Mouse (Mus musculus) limb, embryonic 11.5 days (tissue): Measurements from ENCODE around the gene Map4k3. TPM values are rescaled to one million over a fixed set of nuclear protein-coding genes. Genes with fewer than 3 reads are reported as not detected.

Source experiments
- ATAC-seq: fragments of 200-750 bp; cut with Nextera tagmentation; 2 replicates; pipeline ENCODE4 v1.8.0; 2017; ENCODE audit warnings: low read depth; ENCODE audit not compliant: insufficient number of reproducible peaks, low FRiP score, low TSS enrichment
- DNase-seq: peaks from one replicate; pipeline ENCODE4 v3.0.0-alpha.2; 2015; ENCODE audit warnings: low spot score
- H3K27ac ChIP-seq: fragments of 300-500 bp; sonication (generic); replicated peaks from 2 replicates; pipeline ENCODE4 v1.5.1; 2014; ENCODE audit warnings: low read depth, mild to moderate bottlenecking, low read length
- H3K27me3 ChIP-seq: fragments of 300-500 bp; sonication (generic); 2 replicates; pipeline ENCODE4 v1.6.1; 2014; ENCODE audit warnings: mild to moderate bottlenecking, low read length, mixed read lengths; ENCODE audit not compliant: control insufficient read depth, insufficient read depth
- H3K36me3 ChIP-seq: fragments of 300-500 bp; sonication (generic); 2 replicates; pipeline ENCODE4 v1.6.1; 2014; ENCODE audit warnings: mild to moderate bottlenecking, low read length, moderate library complexity, mixed read lengths; ENCODE audit not compliant: control insufficient read depth, insufficient read depth
- H3K4me1 ChIP-seq: fragments of 300-500 bp; sonication (generic); 2 replicates; pipeline ENCODE4 v1.6.1; 2014; ENCODE audit warnings: low read length, mixed read lengths; ENCODE audit not compliant: control insufficient read depth, insufficient read depth
- H3K4me2 ChIP-seq: fragments of 300-500 bp; sonication (generic); 2 replicates; pipeline ENCODE4 v1.6.1; 2014; ENCODE audit warnings: low read depth, mild to moderate bottlenecking, moderate library complexity; ENCODE audit not compliant: severe bottlenecking
- H3K4me3 ChIP-seq: fragments of 300-500 bp; sonication (generic); 2 replicates; pipeline ENCODE4 v1.5.1; 2014; ENCODE audit warnings: low read depth, low read length
- H3K9ac ChIP-seq: fragments of 300-500 bp; sonication (generic); 2 replicates; pipeline ENCODE4 v1.6.1; 2014; ENCODE audit warnings: mild to moderate bottlenecking, low read length
- H3K9me3 ChIP-seq: fragments of 300-500 bp; sonication (generic); 2 replicates; pipeline ENCODE4 v1.6.1; 2016; ENCODE audit warnings: low read length; ENCODE audit not compliant: control insufficient read depth
- WGBS: fragments of 180-500 bp; shearing (Covaris S2); extraction: QIAGEN DNeasy Blood & Tissue Kit; methylation state at CpG from one replicate; pipeline ENCODE4 v1.1.7; 2014; 5-methylcytosine and 5-hydroxymethylcytosine counted together
- polyA plus RNA-seq: library from polyadenylated mRNA; unstranded; fragments of >200 nt; fragmentation: Nextera tagmentation; extraction: Ambion mirVana; gene quantifications from 2 replicates; pipeline ENCODE4 v1.2.1, GENCODE M21; 2014

Map4k3 gene
- polyA plus RNA-seq: 33.7 and 36.1 TPM in 2 replicates

DNA sequence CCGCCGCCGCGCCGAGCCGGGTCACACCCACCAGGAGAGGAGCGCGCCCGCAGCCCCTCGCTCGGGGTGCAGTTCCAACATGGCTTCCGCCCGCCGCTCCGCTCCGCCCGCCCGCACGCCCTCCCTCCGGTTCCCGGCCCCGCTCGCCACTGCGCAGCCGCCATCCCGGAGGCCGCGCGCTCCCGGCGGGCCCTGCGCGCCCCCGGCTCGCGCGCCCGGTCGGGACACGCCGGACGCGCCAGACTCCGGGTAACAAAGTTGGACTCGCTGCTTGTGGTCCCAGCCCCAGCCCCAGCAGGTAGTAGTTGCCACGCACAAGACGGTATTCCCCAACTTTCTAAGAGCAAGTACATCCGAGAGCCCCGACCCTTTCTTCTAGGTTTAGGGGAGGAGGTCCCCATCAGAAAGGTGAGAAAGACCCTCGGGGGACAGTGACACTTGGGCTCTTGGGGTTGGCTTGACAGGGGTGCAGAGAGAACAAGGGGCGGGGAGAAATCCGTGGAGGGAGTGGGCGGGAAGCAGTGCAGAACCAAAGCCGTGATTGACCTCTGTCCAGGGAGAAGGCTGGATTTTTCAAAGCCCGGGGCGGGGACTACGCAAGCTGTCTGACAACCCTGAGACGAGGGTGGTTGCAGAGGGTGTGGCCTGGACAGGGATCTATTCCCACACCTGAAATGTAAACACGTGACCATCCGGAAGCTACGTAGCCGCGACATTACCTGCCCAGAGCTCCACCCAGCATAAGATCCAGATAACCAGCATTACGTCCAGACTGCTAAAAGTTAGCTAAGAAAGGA, at the start of gene Map4k3:
Map4k3 (minus strand) TSS at position 424 of the 797 bp plus-strand sequence.
- WGBS: under 1% methylated on average over 42 of the region's 64 CpGs
- Histone ChIP-seq H3K4me3 (peak within 1 kb of the TSS; percentile 93), H3K4me2 (peak within 1 kb of the TSS; percentile 54), H3K27me3 (no peaks in the 10 kb centered on the region), H3K27ac (peak within 1 kb of the TSS; percentile 96), H3K36me3 (no peaks in the 10 kb centered on the region), H3K4me1 (peaks cover 7% of the 10 kb centered on the region), H3K9ac (peak within 1 kb of the TSS; percentile 97), H3K9me3 (no peaks in the 10 kb centered on the region)
- ATAC-seq (peak; percentile 91), DNase-seq (peak; percentile 88)

GRCm38 (mm10) chr17:80777581-80777980, 49.3 kb upstream of the Map4k3 start:
- H3K27me3 ChIP-seq: no peaks in the 10 kb centered on the region
- H3K4me2 ChIP-seq: no peak overlapping the region
- whole genome bisulfite sequencing: 86% methylated on average over 1 of the region's 1 CpGs

GRCm38 (mm10) chr17:80775178-80775788, 47.0 kb upstream of the Map4k3 start:
- Histone ChIP-seq H3K9me3 (no peaks in the 10 kb centered on the region; the same call in 1 of the 2 replicates), H3K27ac (no peak overlapping the region), H3K27me3 (no peaks in the 10 kb centered on the region), H3K36me3 (no peaks in the 10 kb centered on the region), H3K9ac (no peak overlapping the region), H3K4me3 (no peak overlapping the region), H3K4me1 (no peaks in the 10 kb centered on the region), H3K4me2 (no peak overlapping the region)
- ATAC-seq: no peak
- 83% methylated on average over 8 of the region's 8 CpGs for whole genome bisulfite sequencing
- no peak for DNase-seq

More at GRCm38 (mm10) chr17:80777581-80777980, 49.3 kb upstream of the Map4k3 start:
- H3K9ac ChIP-seq: no peak overlapping the region
- H3K27ac ChIP-seq: no peak overlapping the region
- no peak for DNase-seq
- H3K4me3 ChIP-seq: no peak overlapping the region
- ATAC-seq: no peak
- no peaks in the 10 kb centered on the region for H3K4me1 ChIP-seq
- no peaks in the 10 kb centered on the region; the same call in 1 of the 2 replicates for H3K9me3 ChIP-seq
- no peaks in the 10 kb centered on the region for H3K36me3 ChIP-seq

GRCm38 (mm10) chr17:80772545-80773453, 44.5 kb upstream of the Map4k3 start:
- Histone ChIP-seq H3K27me3 (no peaks in the 10 kb centered on the region), H3K4me3 (no peak overlapping the region), H3K27ac (no peak overlapping the region), H3K4me2 (no peak overlapping the region), H3K9me3 (no peaks in the 10 kb centered on the region; the same call in 1 of the 2 replicates), H3K36me3 (no peaks in the 10 kb centered on the region), H3K9ac (no peak overlapping the region), H3K4me1 (no peaks in the 10 kb centered on the region)
- ATAC-seq (no peak), DNase-seq (no peak)
- WGBS: 67% methylated on average over 14 of the region's 14 CpGs

GRCm38 (mm10) chr17:80770065-80770464, 41.8 kb upstream of the Map4k3 start:
- no peak overlapping the region for H3K4me2 ChIP-seq
- H3K9ac ChIP-seq: no peak overlapping the region
- H3K4me3 ChIP-seq: no peak overlapping the region
- no peak for ATAC-seq
- WGBS: 75% methylated on average over 1 of the region's 1 CpGs
- H3K4me1 ChIP-seq: no peaks in the 10 kb centered on the region
- no peaks in the 10 kb centered on the region for H3K36me3 ChIP-seq
- H3K27ac ChIP-seq: no peak overlapping the region
- no peaks in the 10 kb centered on the region for H3K9me3 ChIP-seq
- no peaks in the 10 kb centered on the region for H3K27me3 ChIP-seq
- no peak for DNase-seq

DNA sequence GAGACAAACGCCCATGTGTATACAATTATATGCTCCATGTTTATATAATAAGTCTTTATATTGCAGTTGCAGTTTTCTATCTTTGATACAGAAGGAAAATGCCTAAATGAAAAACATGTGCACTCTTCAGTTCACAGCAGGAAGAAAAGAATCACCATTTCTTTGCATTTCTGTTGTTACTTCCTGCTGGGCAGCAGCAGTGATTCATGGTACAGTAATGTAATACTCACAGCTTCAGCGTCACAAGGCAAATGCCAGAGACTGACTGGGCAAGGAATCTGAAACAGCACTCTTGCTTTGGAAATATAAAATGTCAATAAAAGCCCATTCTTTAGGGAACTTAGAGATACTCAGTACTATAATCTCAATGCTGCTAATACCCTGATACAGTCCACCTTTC, 36.9 kb upstream of the Map4k3 start:
- no peak overlapping the region for H3K4me2 ChIP-seq
- DNase-seq (no peak), ATAC-seq (no peak)
- no peak overlapping the region for H3K4me3 ChIP-seq
- WGBS: 44% methylated on average over 2 of the region's 2 CpGs
- H3K9me3 ChIP-seq: no peaks in the 10 kb centered on the region
- no peaks in the 10 kb centered on the region for H3K4me1 ChIP-seq
- H3K27ac ChIP-seq: no peak overlapping the region
- H3K36me3 ChIP-seq: no peaks in the 10 kb centered on the region
- H3K9ac ChIP-seq: no peak overlapping the region
- no peaks in the 10 kb centered on the region for H3K27me3 ChIP-seq

- Histone ChIP-seq H3K4me2 (no peak overlapping the region), H3K4me3 (no peak overlapping the region), H3K27ac (no peak overlapping the region), H3K27me3 (no peaks in the 10 kb centered on the region), H3K9me3 (no peaks in the 10 kb centered on the region), H3K4me1 (no peaks in the 10 kb centered on the region), H3K9ac (no peak overlapping the region), H3K36me3 (no peaks in the 10 kb centered on the region)
- ATAC-seq (no peak), DNase-seq (no peak)
- WGBS: 88% methylated on average over 11 of the region's 11 CpGs
Measured at GRCm38 (mm10) chr17:80763065-80763681, 34.9 kb upstream of the Map4k3 start.
